Mouse (Mus musculus): ENCODE results near the gene Klhl40.
A peak's percentile ranks its signal among the peaks of the same experiment; 100 is the strongest.

Gene Klhl40

GRCm38 (mm10) chr9:121829270-121829992, 52.0 kb downstream of the Klhl40 start:
- no peaks in the 10 kb centered on the region for H3K36me3 ChIP-seq (ENCODE audit: control insufficient read depth, insufficient read depth, low read length, poor library complexity, severe bottlenecking)
- H3K27me3 ChIP-seq (ENCODE audit: control insufficient read depth, insufficient read depth, low read length, poor library complexity, severe bottlenecking), result no peaks in the 10 kb centered on the region
- no peak for DNase-seq (ENCODE audit: low read depth, low spot score)

GRCm38 (mm10) chr9:121830243-121830955, 53.0 kb downstream of the Klhl40 start:
- Histone ChIP-seq H3K27me3 (ENCODE audit: control insufficient read depth, insufficient read depth, low read length, poor library complexity, severe bottlenecking) (no peaks in the 10 kb centered on the region), H3K36me3 (ENCODE audit: control insufficient read depth, insufficient read depth, low read length, poor library complexity, severe bottlenecking) (no peaks in the 10 kb centered on the region)
- DNase-seq (ENCODE audit: low read depth, low spot score), result peak; percentile 50

- Histone ChIP-seq H3K27me3 (ENCODE audit: control insufficient read depth, insufficient read depth, low read length, poor library complexity, severe bottlenecking) (no peaks in the 10 kb centered on the region), H3K36me3 (ENCODE audit: control insufficient read depth, insufficient read depth, low read length, poor library complexity, severe bottlenecking) (no peaks in the 10 kb centered on the region)
- peak; percentile 85 for DNase-seq (ENCODE audit: low read depth, low spot score)
These were observed 53.5 kb downstream of the Klhl40 start for GRCm38 (mm10) chr9:121830956-121831293.

Measured in splenic B cell, adult 2 months (primary cell).